Mouse (Mus musculus) liver, embryonic 14.5 days (tissue): Measurements from ENCODE around the gene Fsd1l.

Experiments
- CTCF ChIP-seq: IDR thresholded peaks from 2 replicates; pipeline ENCODE4 v1.5.1; 2016; ENCODE audit warnings: antibody characterized with exemption, low read depth, control low read depth
- EP300 ChIP-seq: IDR thresholded peaks from 2 replicates; pipeline ENCODE4 v1.6.1; 2016; ENCODE audit warnings: antibody characterized with exemption, low read depth

DNA sequence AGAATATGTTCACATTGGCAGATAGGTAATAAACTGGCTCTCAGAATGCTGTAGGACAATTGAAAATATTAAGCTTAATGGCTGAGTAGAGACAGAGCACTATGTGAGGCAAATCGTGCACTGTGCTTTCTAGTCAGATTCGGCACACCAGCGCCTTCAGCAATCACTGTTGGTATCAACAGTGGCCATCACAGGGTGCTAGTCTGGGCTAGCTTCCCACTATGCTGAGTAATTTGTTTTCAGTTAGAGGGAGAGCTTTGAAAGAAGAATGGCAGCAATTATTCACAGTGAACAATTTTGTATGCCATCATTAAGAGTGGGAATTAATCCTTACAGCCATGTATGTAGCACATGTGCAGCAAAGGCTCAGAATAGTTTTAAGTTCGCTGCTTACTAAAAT lies 91.2 kb downstream of the Fsd1l start:
- TF ChIP-seq EP300: no peak
- TF ChIP-seq CTCF: no peak
